Mouse (Mus musculus) adrenal gland, adult 8-10 months (tissue): Measurements from ENCODE around the gene Des. TPM values are rescaled to one million over a fixed set of nuclear protein-coding genes. Genes with fewer than 3 reads are reported as not detected.

ENCODE experiments used
- DNase-seq: peaks from one replicate; pipeline ENCODE4 v3.0.0; 2022
- total RNA-seq, 4 experiments: library from RNA; stranded (reverse); gene quantifications; 2 replicates each; pipeline ENCODE4 v1.2.4; 2022

Des gene
- total RNA-seq, 4 experiments from 2014 or later: 13.3 to 16.4 (median 15.6) TPM

DNA sequence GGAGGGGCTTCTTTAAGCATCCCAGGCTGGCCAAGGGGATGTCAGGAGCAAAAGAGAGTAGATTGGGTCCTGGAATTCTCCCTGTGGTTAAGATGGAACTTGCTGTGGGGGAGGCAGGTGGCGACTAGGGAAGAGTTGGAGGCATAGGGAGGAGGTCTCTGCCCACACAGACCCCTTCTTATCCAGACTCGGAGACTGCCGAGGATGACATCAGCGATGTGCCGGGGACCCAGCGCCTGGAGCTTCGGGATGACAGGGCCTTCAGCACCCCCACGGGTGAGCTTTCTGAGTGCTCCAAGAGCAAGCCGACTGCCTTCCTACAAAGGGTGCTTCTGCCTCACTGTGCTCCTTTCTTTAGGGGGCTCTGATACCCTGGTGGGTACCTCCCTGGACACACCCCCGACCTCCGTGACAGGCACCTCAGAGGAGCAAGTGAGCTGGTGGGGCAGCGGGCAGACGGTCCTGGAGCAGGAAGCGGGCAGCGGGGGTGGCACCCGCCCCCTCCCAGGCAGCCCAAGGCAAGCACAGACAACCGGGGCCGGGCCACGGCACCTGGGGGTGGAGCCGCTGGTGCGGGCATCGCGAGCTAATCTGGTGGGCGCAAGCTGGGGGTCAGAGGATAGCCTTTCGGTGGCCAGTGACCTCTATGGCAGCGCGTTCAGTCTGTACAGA lies 24.5 kb downstream of the Des start:
- DNase-seq: no peak

DNA sequence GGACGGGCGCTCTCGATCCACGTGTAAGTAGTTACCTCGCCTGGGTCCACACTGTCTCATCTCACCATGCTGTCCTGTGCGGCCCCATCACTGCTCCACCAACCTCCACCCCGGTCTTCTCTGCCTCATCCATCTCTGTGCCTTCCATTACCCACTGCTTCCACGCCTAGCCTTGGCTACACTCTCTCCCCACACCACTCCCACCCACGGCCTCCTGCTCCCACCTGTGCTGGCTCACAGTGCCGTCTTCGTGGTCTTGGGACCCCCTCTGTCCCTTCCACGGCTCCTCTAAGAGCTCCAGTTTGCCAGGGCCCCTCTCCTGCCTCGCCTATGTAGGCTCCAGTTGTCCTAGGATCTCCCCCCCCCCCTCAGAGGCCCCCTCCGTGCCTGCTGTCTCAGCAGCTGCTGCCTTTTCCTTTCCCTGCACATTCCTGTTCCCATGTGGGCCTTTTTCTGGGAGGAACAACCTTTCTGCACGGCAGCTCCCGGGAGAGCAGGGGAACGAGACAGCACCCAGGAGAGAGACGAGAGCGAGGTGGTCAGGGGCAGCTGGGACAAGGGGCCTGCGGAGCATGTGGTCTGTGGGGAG lies 25.1 kb downstream of the Des start:
- DNase-seq: no peak

DNA sequence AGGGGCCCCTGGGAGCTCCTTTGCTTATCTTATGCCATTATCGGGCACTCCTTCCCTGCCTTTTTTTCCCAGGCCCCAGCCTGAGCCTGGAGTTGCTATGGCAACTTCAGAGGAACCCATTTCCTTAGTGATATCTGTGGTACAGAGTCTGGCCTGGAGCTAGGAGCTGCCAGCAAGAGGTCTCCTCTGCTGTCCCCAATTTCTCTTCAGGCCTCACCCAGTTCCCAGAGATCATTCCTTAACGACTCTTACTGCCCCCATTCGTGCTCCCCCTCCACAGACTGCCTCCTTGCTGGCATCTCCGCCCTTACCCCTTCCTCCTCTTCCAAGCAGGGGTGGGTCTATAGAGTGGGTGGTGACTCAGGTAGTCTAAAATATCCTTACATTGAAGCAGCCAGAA lies 26.0 kb downstream of the Des start:
- no peak for DNase-seq

DNA sequence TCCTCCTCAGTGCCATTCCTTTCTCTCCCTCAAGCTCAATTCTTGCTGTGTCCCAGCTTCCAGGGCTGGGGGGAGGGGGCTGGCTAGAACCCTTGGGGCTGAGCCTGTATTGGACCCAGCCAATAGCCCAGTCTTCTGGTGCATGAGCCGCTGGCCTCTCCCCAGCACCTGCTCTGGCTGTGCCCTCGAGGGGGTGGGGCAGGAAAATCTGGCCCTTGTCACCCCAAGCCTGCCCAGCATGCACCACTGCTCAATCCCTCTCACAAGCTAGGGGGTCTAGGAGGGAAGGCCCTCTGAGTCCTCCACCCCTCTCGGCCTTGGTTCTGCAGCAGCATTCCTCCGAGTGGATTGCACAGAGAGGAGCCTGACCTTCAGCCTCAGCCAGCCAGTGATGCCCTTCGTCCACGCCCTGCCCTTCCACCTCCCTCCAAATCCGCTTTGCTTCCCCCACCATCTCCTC lies 27.4 kb downstream of the Des start:
- no peak for DNase-seq

DNA sequence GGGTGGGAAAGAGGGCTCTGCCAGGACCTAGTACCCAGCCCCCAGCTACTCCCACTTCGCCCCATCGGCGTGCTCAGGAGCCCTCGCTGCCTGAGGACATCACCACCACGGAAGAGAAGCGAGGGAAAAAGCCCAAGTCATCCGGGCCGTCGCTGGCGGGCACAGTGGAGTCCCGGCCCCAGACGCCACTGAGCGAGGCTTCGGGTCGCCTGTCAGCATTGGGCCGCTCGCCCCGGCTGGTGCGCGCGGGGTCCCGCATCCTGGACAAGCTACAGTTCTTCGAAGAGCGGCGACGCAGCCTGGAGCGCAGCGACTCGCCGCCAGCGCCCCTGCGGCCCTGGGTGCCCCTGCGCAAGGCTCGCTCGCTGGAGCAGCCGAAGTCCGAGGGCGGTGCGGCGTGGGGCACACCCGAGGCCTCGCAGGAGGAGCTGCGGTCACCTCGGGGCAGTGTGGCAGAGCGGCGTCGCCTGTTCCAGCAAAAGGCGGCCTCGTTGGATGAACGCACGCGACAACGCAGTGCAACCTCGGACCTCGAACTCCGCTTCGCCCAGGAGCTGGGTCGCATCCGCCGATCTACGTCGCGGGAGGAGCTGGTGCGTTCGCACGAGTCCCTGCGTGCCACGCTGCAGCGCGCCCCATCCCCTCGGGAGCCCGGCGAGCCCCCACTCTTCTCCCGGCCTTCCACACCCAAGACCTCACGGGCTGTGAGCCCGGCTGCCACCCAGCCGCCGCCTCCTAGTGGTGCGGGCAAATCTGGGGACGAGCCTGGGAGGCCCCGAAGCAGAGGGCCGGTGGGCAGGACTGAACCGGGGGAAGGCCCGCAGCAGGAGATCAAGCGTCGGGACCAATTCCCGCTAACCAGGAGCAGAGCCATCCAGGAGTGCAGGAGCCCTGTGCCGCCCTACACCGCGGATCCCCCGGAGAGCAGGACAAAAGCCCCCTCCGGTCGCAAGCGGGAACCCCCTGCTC lies 28.1 kb downstream of the Des start:
- DNase-seq: no peak

DNA sequence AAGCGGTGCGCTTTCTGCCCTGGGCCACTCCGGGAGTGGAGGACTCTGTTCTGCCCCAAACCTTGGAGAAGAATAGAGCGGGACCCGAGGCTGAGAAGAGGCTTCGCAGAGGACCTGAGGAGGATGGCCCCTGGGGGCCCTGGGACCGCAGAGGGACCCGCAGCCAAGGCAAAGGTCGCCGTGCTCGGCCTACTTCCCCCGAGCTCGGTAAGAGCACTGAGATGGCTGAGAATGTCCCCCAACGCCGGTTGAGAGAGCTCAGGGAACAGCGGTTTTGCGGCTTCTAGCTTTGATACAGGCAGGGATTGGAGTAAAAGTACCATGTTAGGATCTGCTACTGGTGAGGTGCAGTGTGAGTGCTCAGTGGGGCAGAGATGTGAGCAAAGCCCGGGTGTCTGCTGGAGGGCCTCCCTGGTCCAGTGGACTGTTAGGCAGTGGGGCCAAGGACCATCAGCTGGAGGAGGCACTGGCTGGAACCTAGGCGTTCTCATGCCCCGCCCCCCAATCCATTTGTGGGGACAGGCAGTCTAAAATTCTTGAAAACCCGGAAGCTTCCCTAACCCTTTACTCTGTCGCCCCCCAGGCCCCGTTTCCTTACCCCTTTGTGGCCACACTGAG lies 28.9 kb downstream of the Des start:
- DNase-seq: no peak

DNA sequence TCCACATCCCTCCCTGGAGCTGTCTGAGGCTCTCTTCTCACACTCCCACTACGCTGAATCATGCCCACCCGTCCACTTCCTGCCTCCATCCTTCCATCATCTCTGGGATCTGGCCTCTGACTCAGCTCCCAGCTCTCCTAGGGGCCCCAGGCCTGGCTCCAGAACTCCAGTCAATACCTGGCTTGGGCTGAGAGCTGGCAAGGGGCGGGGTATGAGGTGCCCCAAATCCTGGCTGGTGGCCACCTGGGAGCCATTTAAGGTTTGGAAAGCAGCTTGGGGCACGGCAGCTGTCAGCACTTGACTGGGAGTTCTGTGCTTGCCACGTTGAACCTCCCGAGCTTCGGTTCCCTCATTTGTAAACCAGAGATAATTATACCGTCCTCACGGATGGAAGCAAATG lies 33.0 kb downstream of the Des start:
- no peak for DNase-seq

DNA sequence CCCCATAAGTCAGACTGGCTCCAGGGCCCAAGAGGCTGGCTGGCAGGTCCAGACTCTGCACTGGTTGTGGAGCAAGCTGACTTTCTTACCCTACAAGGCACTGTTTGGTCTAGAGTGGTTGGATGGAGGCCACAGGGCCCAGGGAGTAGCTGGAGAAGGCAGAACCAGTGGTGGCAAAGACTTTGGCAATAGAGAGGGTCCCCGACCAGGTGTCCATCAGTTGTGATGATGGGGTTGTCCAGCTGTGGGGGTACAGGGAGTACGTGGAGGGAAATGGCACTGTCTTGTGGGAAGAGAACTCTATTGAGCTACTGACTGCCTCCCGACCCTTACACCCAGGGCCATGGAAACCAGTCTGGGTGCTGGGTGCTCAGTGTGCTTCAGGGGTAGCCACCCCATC lies 33.7 kb downstream of the Des start:
- no peak for DNase-seq

DNA sequence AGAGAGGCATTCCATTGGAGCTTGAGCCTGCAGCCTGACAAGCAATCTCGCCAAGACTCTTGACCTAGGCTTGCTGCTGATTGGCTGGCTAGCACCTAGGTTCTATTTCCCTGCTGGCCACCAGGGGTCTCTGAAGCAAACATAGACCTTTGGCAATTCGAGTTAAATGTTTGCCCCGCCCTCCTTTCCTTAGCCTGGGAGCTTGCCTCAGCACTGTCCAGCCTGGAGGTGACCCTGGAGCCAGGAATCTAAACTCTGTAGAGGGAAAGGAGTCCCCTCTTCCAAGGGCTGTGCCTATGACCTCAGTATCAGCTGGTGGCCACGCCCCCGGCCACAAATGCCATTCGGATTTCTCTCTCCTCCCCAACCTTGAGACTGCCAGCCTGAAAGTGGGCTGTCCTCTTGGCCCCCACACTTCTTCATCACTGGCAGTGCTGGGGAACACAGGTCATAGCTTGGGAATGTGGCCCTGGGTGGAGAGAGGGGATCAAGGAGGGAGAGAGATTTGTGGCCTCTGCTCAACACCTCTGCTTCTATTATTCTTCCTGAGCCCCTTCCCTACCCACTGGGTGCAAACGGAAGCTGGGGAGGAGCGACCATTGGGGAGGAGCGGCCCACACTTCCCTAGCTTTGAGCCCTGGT lies 38.8 kb downstream of the Des start:
- DNase-seq: peak; percentile 71

DNA sequence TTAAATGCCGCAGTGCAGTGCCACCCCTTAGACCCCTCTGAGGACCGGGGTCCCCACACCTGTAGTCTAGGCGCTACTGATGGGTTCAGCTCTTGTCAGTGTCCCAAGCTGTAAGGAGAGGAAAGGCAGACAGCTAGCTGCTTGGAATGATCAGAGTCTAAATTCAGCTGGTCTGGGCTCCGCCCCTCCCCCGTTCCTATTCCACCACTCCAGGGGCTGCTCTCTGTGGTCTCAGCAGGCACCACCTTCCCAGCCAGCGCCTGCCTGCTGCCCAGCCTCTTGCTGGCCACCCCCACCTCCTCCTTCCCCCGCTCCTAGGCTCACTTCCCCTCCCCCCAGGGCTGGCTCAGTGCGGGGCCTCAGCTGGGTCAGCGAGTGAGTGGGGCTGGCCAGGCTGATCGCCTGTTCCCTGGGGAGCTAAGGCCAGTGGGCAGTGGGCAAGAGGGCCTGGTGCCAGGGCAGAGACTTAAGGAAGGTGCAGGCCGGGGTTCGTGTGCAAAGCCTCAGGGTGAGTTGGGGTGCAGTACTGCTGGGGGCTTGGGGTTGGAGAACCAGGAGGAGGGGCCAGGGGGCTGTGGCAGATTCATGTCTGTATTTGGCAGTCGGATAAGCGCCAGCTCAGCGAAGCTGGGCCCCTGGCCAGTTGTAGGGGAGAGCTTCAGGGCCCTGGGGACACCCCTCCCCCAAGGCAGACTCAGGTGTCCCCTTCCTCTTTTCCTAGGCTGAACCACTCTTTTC lies 39.8 kb downstream of the Des start:
- no peak for DNase-seq

DNA sequence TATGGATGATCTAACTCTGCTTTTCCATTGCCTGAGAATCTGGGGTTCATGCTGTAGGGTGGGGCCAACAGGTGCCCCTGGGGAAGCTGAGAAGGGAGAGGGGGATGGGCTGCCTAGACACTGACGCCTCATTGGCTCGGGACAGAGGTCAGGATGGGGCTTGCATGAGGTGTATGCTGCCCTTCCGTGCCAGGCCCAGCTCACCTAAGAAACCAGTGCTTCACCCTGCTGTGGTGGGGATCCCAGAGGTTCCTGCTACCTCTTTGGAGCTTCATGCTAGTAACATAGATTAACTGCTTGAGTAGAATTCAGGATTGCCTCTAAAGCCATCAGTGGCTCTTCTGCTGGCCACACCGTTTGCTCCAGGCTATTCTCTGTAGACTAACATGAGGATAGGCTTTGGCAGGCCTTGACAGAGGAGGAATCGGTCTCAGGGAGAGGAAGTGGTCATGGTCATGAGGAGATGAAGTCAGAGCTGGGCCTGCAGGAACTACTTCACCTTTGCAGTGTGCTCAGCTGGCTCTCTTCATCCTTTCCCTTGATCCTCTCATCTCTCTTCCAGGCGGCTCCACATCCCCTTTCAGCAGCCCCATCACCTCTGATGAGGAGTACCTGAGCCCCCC lies 40.5 kb downstream of the Des start:
- DNase-seq: no peak

DNA sequence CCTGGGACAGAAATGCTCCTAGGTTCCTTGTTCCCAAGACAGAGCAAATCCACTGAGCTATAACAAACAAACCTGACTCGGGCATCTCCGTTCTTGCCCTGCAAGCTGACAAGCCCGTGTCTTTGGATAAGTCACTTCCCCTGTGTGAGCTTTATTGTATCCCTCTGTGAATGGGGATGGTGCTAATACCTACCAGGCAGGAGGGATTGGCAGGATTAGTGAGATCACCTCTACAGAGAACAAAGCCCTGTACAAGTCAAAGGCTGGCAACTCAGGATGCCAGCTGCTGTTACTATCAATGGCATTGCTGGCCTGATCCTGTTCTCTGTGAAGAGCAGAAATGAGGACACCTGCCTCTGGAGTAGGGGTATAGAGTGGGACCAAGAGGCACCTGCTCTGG lies 45.4 kb downstream of the Des start:
- DNase-seq: no peak

DNA sequence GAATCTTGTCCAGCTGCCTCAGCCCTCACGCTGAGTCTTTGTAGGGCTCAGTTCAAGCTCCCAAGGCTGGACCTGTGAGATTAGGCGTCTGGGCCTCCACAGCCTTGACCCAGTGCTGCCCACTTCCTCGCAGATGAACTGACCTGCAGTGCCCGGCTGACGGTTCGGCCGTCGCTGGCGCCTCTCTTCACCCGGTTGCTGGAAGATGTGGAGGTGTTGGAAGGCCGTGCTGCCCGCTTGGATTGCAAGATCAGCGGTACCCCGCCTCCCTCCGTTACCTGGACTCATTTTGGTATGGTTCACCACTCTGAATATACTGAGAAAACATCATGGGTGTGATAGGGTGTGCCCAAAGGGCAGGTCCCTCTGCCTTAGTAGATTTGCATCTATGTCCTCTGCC lies 46.0 kb downstream of the Des start:
- no peak for DNase-seq

DNA sequence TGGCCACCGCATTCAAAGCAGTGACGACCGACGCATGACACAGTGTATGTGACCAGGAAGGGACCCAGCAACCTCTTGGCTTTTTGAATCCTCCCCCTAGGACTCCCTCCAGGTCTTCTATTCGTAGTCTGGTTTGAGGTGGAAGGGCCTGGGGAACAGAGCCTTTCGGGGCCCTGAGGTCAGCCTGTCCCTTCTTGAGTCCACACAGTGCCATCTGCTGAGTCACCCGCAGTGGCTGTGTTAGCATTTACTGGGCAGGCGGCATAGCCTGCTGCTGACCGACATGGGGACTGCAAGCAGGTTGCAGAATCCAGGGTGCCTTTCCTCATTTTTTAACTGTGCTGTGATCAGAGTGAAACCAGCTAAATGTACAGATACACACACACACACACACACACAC lies 46.9 kb downstream of the Des start:
- DNase-seq: no peak

DNA sequence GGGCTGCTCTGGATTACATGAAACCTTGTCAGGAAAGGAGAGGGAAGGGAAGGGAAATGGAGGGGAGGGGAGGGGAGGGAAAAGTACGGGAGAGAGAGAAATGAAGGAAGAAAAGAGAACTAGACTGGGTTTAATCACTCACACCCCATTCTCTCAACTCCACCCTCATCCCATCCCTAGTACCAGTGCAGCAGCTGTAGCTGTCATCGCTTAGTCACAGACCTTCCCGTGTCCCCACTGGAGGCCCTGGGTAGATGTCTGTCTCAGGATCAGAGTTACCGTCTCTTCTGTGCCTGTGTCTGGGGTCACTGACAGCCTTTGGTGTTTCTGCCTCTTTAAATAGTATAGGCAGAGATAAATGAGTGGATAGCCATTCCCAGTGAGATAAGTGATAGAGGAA lies 48.1 kb downstream of the Des start:
- DNase-seq: no peak

DNA sequence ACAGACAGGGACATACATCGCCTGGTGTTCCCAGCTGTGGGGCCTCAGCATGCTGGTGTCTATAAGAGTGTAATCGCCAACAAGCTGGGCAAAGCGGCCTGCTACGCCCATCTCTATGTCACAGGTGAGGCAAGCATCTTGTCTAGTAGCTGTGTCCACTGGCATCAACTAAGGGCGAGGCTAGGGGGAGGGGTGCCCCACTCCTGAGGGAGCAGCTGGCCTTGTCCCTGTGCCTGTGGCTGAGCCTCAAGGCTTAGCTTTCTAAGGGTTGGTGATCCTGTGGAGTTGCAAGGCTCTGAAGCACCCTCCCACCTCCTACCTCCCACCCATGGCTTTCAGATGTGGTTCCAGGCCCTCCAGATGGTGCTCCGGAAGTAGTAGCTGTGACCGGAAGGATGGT lies 49.8 kb downstream of the Des start:
- DNase-seq: no peak

DNA sequence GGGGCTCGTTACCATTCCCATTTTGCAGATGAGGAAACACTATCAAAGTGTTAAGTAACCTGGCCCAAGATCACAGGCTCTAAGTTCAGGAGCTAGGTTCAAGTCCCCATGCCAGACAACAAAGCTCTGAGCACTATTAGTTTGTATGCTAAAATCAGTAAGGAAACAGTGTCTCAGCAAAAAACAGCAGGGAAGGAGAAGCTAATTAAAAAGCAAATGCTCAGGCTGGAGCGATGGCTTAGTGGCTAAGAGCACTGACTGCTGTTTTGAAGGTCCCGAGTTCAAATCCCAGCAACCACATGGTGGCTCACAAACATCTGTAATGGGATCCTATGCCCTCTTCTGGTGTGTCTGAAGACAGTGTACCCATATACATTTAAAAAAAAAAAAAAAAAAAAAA lies 52.1 kb downstream of the Des start:
- no peak for DNase-seq

DNA sequence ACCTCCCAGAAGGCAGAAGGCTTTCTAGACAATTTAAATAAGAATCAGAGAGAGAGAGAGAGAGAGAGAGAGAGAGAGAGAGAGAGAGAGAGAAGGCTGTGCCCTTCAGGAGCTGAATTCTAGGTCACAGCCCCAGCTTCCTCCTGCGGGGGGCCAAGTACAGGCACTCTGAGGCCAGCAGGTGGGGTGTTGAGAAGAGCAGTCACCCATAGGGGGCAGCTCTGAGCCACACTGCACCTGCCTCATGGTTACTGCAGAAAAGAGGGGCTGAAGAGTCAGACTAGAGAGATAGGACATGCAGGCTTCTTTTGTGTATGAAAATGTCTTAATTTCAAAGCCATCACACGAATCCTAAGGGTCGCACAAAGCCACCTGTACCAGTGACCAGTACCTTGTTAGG lies 53.6 kb downstream of the Des start:
- DNase-seq: no peak
